Mouse (Mus musculus): ENCODE measurements around the gene Gm20869.
"Not testable (repeated sequence)": the region's sequence is repeated elsewhere in the genome, so short reads cannot be mapped to it uniquely, and the experiment has no call there.

The Gm20869 gene

DNA sequence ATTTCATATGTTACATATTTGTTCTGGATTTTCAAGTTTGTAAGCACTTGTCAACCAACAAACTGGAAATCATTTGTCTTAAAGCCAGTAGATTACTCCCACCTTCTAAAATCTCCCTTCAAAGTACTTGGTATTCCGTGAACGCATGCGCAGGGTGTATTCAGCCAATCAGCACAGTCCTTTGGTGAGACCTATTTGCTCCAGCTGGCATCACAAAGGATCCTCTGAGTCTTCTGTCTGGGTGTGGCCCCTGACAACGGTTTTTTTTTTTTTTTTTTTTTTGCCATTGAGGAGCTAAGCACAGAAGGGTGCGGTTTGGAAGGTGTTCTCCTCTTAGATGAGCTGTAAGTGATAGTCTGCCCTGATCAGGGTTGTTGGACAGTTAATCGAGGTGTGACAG, at the start of gene Gm20869:
Gene Gm20869, plus strand, starts transcription at position 301 of the 400 bp plus-strand sequence.
- not testable (repeated sequence) for DNase-seq (ENCODE audit: low spot score)
